Mouse (Mus musculus): ENCODE measurements around the gene Ly6g5c.
"Not testable (repeated sequence)": the region's sequence is repeated elsewhere in the genome, so short reads cannot be mapped to it uniquely, and the experiment has no call there.

The Ly6g5c gene

GRCm38 (mm10) chr17:35106522-35106921, 1.6 kb upstream of the Ly6g5c start:
- DNase-seq (ENCODE audit: inconsistent ontology term), result no peak

- no peak for DNase-seq (ENCODE audit: inconsistent ontology term)
These were observed 3.7 kb downstream of the Ly6g5c start for GRCm38 (mm10) chr17:35111774-35112173.

- no peak for DNase-seq (ENCODE audit: inconsistent ontology term)
These were observed 7.3 kb downstream of the Ly6g5c start, which contains the start of gene Ly6g5b for GRCm38 (mm10) chr17:35115046-35116019. TSS of gene Ly6g5b (minus strand) at chr17:35115428.

- no peak for DNase-seq (ENCODE audit: inconsistent ontology term)
These were observed 12.7 kb downstream of the Ly6g5c start for GRCm38 (mm10) chr17:35120745-35121142.

GRCm38 (mm10) chr17:35121143-35121799, 13.2 kb downstream of the Ly6g5c start, which contains the start of gene Gpank1:
TSS of gene Gpank1 (plus strand) at chr17:35121455.
- peak; percentile 99 for DNase-seq (ENCODE audit: inconsistent ontology term)

GRCm38 (mm10) chr17:35121871-35122303, 13.8 kb downstream of the Ly6g5c start, which contains the start of gene Csnk2b:
TSS of gene Csnk2b (minus strand) at chr17:35122053.
- peak; percentile 76 for DNase-seq (ENCODE audit: inconsistent ontology term)

- DNase-seq (ENCODE audit: inconsistent ontology term), result not testable (repeated sequence)
These were observed 15.2 kb downstream of the Ly6g5c start for GRCm38 (mm10) chr17:35123287-35123686.

- DNase-seq (ENCODE audit: inconsistent ontology term), result not testable (repeated sequence)
These were observed 16.3 kb downstream of the Ly6g5c start for GRCm38 (mm10) chr17:35124261-35124896.

- DNase-seq (ENCODE audit: inconsistent ontology term), result no peak
These were observed 17.0 kb downstream of the Ly6g5c start for GRCm38 (mm10) chr17:35125081-35125480.

GRCm38 (mm10) chr17:35125578-35125977, 17.5 kb downstream of the Ly6g5c start:
- DNase-seq (ENCODE audit: inconsistent ontology term), result no peak

GRCm38 (mm10) chr17:35126206-35126611, 18.1 kb downstream of the Ly6g5c start, which contains the start of gene D17H6S53E:
TSS of gene D17H6S53E (plus strand) at chr17:35126373.
- DNase-seq (ENCODE audit: inconsistent ontology term), result peak; percentile 76

- no peak for DNase-seq (ENCODE audit: inconsistent ontology term)
These were observed 18.9 kb downstream of the Ly6g5c start for GRCm38 (mm10) chr17:35127017-35127416.

GRCm38 (mm10) chr17:35128996-35129395, 20.9 kb downstream of the Ly6g5c start:
- no peak for DNase-seq (ENCODE audit: inconsistent ontology term)

GRCm38 (mm10) chr17:35131038-35131437, 23.0 kb downstream of the Ly6g5c start:
- no peak for DNase-seq (ENCODE audit: inconsistent ontology term)

GRCm38 (mm10) chr17:35131500-35132173, 23.6 kb downstream of the Ly6g5c start, which contains the start of gene Apom:
TSS of gene Apom (minus strand) at chr17:35132050.
- no peak for DNase-seq (ENCODE audit: inconsistent ontology term)

- no peak for DNase-seq (ENCODE audit: inconsistent ontology term)
These were observed 24.1 kb downstream of the Ly6g5c start for GRCm38 (mm10) chr17:35132174-35132560.

- DNase-seq (ENCODE audit: inconsistent ontology term), result no peak
These were observed 25.4 kb downstream of the Ly6g5c start for GRCm38 (mm10) chr17:35133517-35133916.

- peak; percentile 99 for DNase-seq (ENCODE audit: inconsistent ontology term)
These were observed 26.9 kb downstream of the Ly6g5c start, which contains the start of gene Bag6 for GRCm38 (mm10) chr17:35134801-35135590. TSS of gene Bag6 (plus strand) at chr17:35135178.

- DNase-seq (ENCODE audit: inconsistent ontology term), result no peak
These were observed 27.7 kb downstream of the Ly6g5c start for GRCm38 (mm10) chr17:35135591-35136320.

- DNase-seq (ENCODE audit: inconsistent ontology term), result no peak
These were observed 31.2 kb downstream of the Ly6g5c start for GRCm38 (mm10) chr17:35139269-35139668.
